ENCODE assay signal across 10 mouse cellular contexts in genomic region chr5:90908983-90909382, GRCm38 (mm10). TPM values are rescaled to one million over a fixed set of nuclear protein-coding genes. Genes with fewer than 3 reads are reported as not detected.
A peak's percentile ranks its signal among the peaks of the same experiment; 100 is the strongest.
DNase-seq lines count a peak whose midpoint lies in the region; ATAC-seq and TF ChIP-seq lines count a peak whose summit lies in the region.
"Had no signal": no experiment of that assay in that cellular context is flagged by ENCODE, and none has a peak within 500 bp of the region (broad histone marks: within the 10 kb centered on the region; RNA-seq: fewer than 3 reads in every experiment).

No protein-coding gene starts in this region.

- no peak for TF ChIP-seq POLR2A in testis, adult 2 months (IDR thresholded peaks at IDR 0.05; ENCODE audit: control insufficient read depth, low read depth, low read length)

- no peaks in the 10 kb centered on the region for H3K27me3 ChIP-seq in testis, adult 2 months (ENCODE audit: control insufficient read depth, insufficient read depth, low read length)
- peaks cover 11% of the 10 kb centered on the region; the same call in 1 of the 2 replicates for H3K27me3 ChIP-seq in forebrain, embryonic 13.5 days
- peaks cover 3% of the 10 kb centered on the region; the same call in 1 of the 2 replicates for H3K27me3 ChIP-seq in hindbrain, postnatal 0 days (ENCODE audit: insufficient read depth, low read length)
- H3K27me3 ChIP-seq in midbrain, embryonic 13.5 days = peaks cover 11% of the 10 kb centered on the region

- intact Hi-C loops in left cerebral cortex, adult 2 months (cut with DNase I) = loop anchor here (2.0 to 10.0 kb wide), 4 partner anchors 248 to 704 kb away; no protein-coding TSS in a partner anchor

- no peak for DNase-seq in testis, postnatal 14 days (ENCODE audit: low spot score)
- peak; percentile 83 for DNase-seq in brain, adult 2 months (ENCODE audit: low read depth, low spot score)
- peak; percentile 91 for DNase-seq in hindbrain, postnatal 0 days (ENCODE audit: low spot score)
- peak; percentile 52 to 70 for DNase-seq in left cerebral cortex, adult 2 months (ENCODE audit: extremely low spot score in 1 of 2, low spot score in 2 of 2)
- peak; percentile 57 for DNase-seq in thymus, postnatal 0 days (ENCODE audit: low spot score)

- no peaks in the 10 kb centered on the region for H3K36me3 ChIP-seq in testis, adult 2 months (ENCODE audit: control insufficient read depth, insufficient read depth, low read length)
- no peaks in the 10 kb centered on the region for H3K36me3 ChIP-seq in forebrain, embryonic 13.5 days (ENCODE audit: poor library complexity, severe bottlenecking)
- H3K36me3 ChIP-seq in hindbrain, postnatal 0 days (ENCODE audit: insufficient read depth, low read length) = no peaks in the 10 kb centered on the region
- H3K36me3 ChIP-seq in midbrain, embryonic 13.5 days = no peaks in the 10 kb centered on the region

- no peaks in the 10 kb centered on the region; the same call in 1 of the 2 replicates for H3K4me1 ChIP-seq in testis, adult 2 months (ENCODE audit: control insufficient read depth, insufficient read depth, low read length)
- 0 out of 2 replicates have a peak, but pooled peaks cover under 1% of the 10 kb centered on the region for H3K4me1 ChIP-seq in forebrain, embryonic 13.5 days
- no peaks in the 10 kb centered on the region for H3K4me1 ChIP-seq in hindbrain, postnatal 0 days (ENCODE audit: insufficient read depth, low read length)
- H3K4me1 ChIP-seq in midbrain, embryonic 13.5 days (replicated peaks) = no peaks in the 10 kb centered on the region

- no peak overlapping the region for H3K27ac ChIP-seq in testis, adult 2 months (ENCODE audit: control insufficient read depth, insufficient read depth, low read depth, low read length)
- H3K27ac ChIP-seq in forebrain, embryonic 13.5 days = no peak overlapping the region
- no peak overlapping the region for H3K27ac ChIP-seq in hindbrain, postnatal 0 days
- H3K27ac ChIP-seq in left cerebral cortex, adult 2 months = no peak overlapping the region
- no peak overlapping the region for H3K27ac ChIP-seq in midbrain, embryonic 13.5 days

- no peaks in the 10 kb centered on the region for H3K9me3 ChIP-seq in forebrain, embryonic 13.5 days (replicated peaks)
- H3K9me3 ChIP-seq in hindbrain, postnatal 0 days (ENCODE audit: low read length) = no peaks in the 10 kb centered on the region
- H3K9me3 ChIP-seq in midbrain, embryonic 13.5 days = no peaks in the 10 kb centered on the region

- H3K4me3 ChIP-seq in testis, adult 2 months (ENCODE audit: control insufficient read depth, low read depth, low read length) = no peak overlapping the region
- no peak overlapping the region for H3K4me3 ChIP-seq in forebrain, embryonic 13.5 days
- H3K4me3 ChIP-seq in hindbrain, postnatal 0 days (ENCODE audit: low read length) = no peak overlapping the region
- H3K4me3 ChIP-seq in left cerebral cortex, adult 2 months = no peak overlapping the region
- no peak overlapping the region for H3K4me3 ChIP-seq in midbrain, embryonic 13.5 days (replicated peaks)
- H3K4me3 ChIP-seq: myocyte had no signal

- TF ChIP-seq CTCF in testis, adult 2 months (IDR thresholded peaks at IDR 0.05; ENCODE audit: control insufficient read depth, insufficient read depth, insufficient replicate concordance, low read depth, low read length) = peak; percentile 34; the same call in 1 of the 2 replicates
- TF ChIP-seq CTCF in hindbrain, postnatal 0 days (IDR thresholded peaks at IDR 0.05; ENCODE audit: low read depth) = peak; percentile 90
- TF ChIP-seq CTCF in left cerebral cortex, adult 2 months (IDR thresholded peaks at IDR 0.05) = peak; percentile 75

- WGBS in forebrain, embryonic 13.5 days = 3% methylated on average over 2 of the region's 2 CpGs
- 1% methylated on average over 2 of the region's 2 CpGs for WGBS in hindbrain, postnatal 0 days
- 4% methylated on average over 2 of the region's 2 CpGs for WGBS in midbrain, embryonic 13.5 days

- H3K9ac ChIP-seq in forebrain, embryonic 13.5 days = no peak overlapping the region
- H3K9ac ChIP-seq in hindbrain, postnatal 0 days (replicated peaks; ENCODE audit: low read length) = no peak overlapping the region
- no peak overlapping the region for H3K9ac ChIP-seq in midbrain, embryonic 13.5 days (replicated peaks)

- H3K4me2 ChIP-seq in forebrain, embryonic 13.5 days = no peak overlapping the region
- no peak overlapping the region for H3K4me2 ChIP-seq in hindbrain, postnatal 0 days (ENCODE audit: low read depth, low read length)
- H3K4me2 ChIP-seq in midbrain, embryonic 13.5 days (replicated peaks) = no peak overlapping the region

- ATAC-seq in forebrain, embryonic 13.5 days = peak; percentile 89
- peak; percentile 66 for ATAC-seq in hindbrain, postnatal 0 days
- ATAC-seq in midbrain, embryonic 13.5 days = peak; percentile 75

RNA-seq across cellular contexts. Expression of gene Cxcl2, which starts 5.3 kb away (rescaled TPM):
- not detected in 2 replicates for polyA plus RNA-seq in testis, adult 2 months (2012; rRNA removed)
- not detected in 2 replicates for polyA plus RNA-seq in forebrain, embryonic 13.5 days (2015; fragmentation: Nextera tagmentation; extraction: Ambion mirVana)
- not detected in 2 replicates for total RNA-seq in hindbrain, postnatal 0 days (2014; rRNA removed)
- polyA plus RNA-seq in hindbrain, postnatal 0 days (2015; fragmentation: Nextera tagmentation; extraction: Ambion mirVana) = 0.14 TPM in 1 of 2 replicates, not detected in the other
- not detected for total RNA-seq in left cerebral cortex, adult 2 months (2021)
- not detected in 2 replicates for polyA plus RNA-seq in midbrain, embryonic 13.5 days (2015; fragmentation: Nextera tagmentation; extraction: Ambion mirVana)
- 0.54 and 0.98 TPM in 2 replicates for polyA plus RNA-seq in thymus, postnatal 0 days (2015; fragmentation: Nextera tagmentation; extraction: Ambion mirVana)
- polyA plus RNA-seq: frontal cortex, adult 2 months; myocyte had no signal

RNA-seq across cellular contexts. Expression of gene Cxcl1, which starts 17.9 kb away (rescaled TPM):
- polyA plus RNA-seq in testis, adult 2 months (2012; rRNA removed) = 0.24 and 0.36 TPM in 2 replicates
- 0.19 TPM in 1 of 2 replicates, not detected in the other for polyA plus RNA-seq in forebrain, embryonic 13.5 days (2015; fragmentation: Nextera tagmentation; extraction: Ambion mirVana)
- 0.22 TPM in 1 of 2 replicates, not detected in the other for total RNA-seq in hindbrain, postnatal 0 days (2014; rRNA removed)
- polyA plus RNA-seq in hindbrain, postnatal 0 days (2015; fragmentation: Nextera tagmentation; extraction: Ambion mirVana) = 0.50 and 0.56 TPM in 2 replicates
- total RNA-seq in left cerebral cortex, adult 2 months (2021) = under 1 TPM in 1 of 2 experiments, not detected in 1; 0.37 TPM
- 0.22 TPM in 1 of 2 replicates, not detected in the other for polyA plus RNA-seq in midbrain, embryonic 13.5 days (2015; fragmentation: Nextera tagmentation; extraction: Ambion mirVana)
- 1.6 and 2.1 TPM in 2 replicates for polyA plus RNA-seq in thymus, postnatal 0 days (2015; fragmentation: Nextera tagmentation; extraction: Ambion mirVana)

RNA-seq across cellular contexts. Expression of gene Mthfd2l, which starts 21.9 kb away (rescaled TPM):
- polyA plus RNA-seq in testis, adult 2 months (2012; rRNA removed) = 4.7 and 5.6 TPM in 2 replicates
- polyA plus RNA-seq in forebrain, embryonic 13.5 days (2015; fragmentation: Nextera tagmentation; extraction: Ambion mirVana) = 86.5 and 97.2 TPM in 2 replicates
- total RNA-seq in hindbrain, postnatal 0 days (2014; rRNA removed) = 84.7 and 97.5 TPM in 2 replicates
- 58.8 and 62.7 TPM in 2 replicates for polyA plus RNA-seq in hindbrain, postnatal 0 days (2015; fragmentation: Nextera tagmentation; extraction: Ambion mirVana)
- 10 to 100 TPM; 17.0 to 17.1 TPM for total RNA-seq in left cerebral cortex, adult 2 months (2021)
- 98.9 and 99.1 TPM in 2 replicates for polyA plus RNA-seq in midbrain, embryonic 13.5 days (2015; fragmentation: Nextera tagmentation; extraction: Ambion mirVana)
- 27.5 and 27.7 TPM in 2 replicates for polyA plus RNA-seq in thymus, postnatal 0 days (2015; fragmentation: Nextera tagmentation; extraction: Ambion mirVana)

Comparison
In these comparisons a context has a peak if more than half of its experiments do, and no peak if none do; other contexts are left out.
1. CTCF ChIP-seq: peak in every context shown above with its lines; median percentile 90 in hindbrain, postnatal 0 days; 75 in left cerebral cortex, adult 2 months; 34 in testis, adult 2 months.